ENCODE assay signal across 8 mouse cellular contexts in genomic region chr14:8608559-8609171, GRCm38 (mm10). TPM values are rescaled to one million over a fixed set of nuclear protein-coding genes. Genes with fewer than 3 reads are reported as not detected.
DNase-seq lines count a peak whose midpoint lies in the region; ATAC-seq lines count a peak whose summit lies in the region.

No protein-coding gene starts in this region.

- H3K9me3 ChIP-seq in forebrain, embryonic 12.5 days, result no peaks in the 10 kb centered on the region

- H3K4me1 ChIP-seq in forebrain, embryonic 12.5 days, result no peaks in the 10 kb centered on the region; the same call in 1 of the 2 replicates

- 4% methylated on average over 3 of the region's 3 CpGs for whole genome bisulfite sequencing in forebrain, embryonic 12.5 days

- peak; percentile 72 for ATAC-seq in forebrain, embryonic 12.5 days (ENCODE audit: low FRiP score)

- H3K9ac ChIP-seq in forebrain, embryonic 12.5 days, result no peak overlapping the region

- no peak overlapping the region for H3K4me3 ChIP-seq in forebrain, embryonic 12.5 days (replicated peaks)

- no peaks in the 10 kb centered on the region for H3K36me3 ChIP-seq in forebrain, embryonic 12.5 days (replicated peaks)

- no peaks in the 10 kb centered on the region for H3K27me3 ChIP-seq in forebrain, embryonic 12.5 days

- no peak overlapping the region for H3K4me2 ChIP-seq in forebrain, embryonic 12.5 days

- intact Hi-C loops in left cerebral cortex, postnatal 14 days (cut with DNase I), result no loop called here

- H3K27ac ChIP-seq in forebrain, embryonic 12.5 days, result no peak overlapping the region

- DNase-seq in kidney, adult 18-20 months, result peak; percentile 39
- DNase-seq in kidney, adult 11 months, result no peak
- peak; percentile 42 for DNase-seq in brain, embryonic 18.5 days (ENCODE audit: low read depth, low spot score)
- DNase-seq in hindlimb bud, embryonic 11.5 days (ENCODE audit: extremely low spot score, low read depth, low spot score), result peak; percentile 26
- DNase-seq in left cerebral cortex, postnatal 14 days (ENCODE audit: low spot score in 2 of 2), result peak; percentile 55 to 74
- peak; percentile 67 for DNase-seq in naive thymus-derived CD4-positive, alpha-beta T cell, adult 2 months (ENCODE audit: low read depth)
- DNase-seq in thymus, postnatal 25 days, result peak; percentile 79

RNA-seq across cellular contexts. Expression of gene 4930452B06Rik, which starts 57.4 kb away (rescaled TPM):
- polyA plus RNA-seq in forebrain, embryonic 12.5 days (2016; fragmentation: Nextera tagmentation; extraction: Ambion mirVana), result 12.1 and 12.4 TPM in 2 replicates
- total RNA-seq in left cerebral cortex, postnatal 14 days (2021), result 10 to 100 TPM in 1 of 2 experiments, 1 to 10 TPM in 1; 9.6 to 10.6 TPM
